Mouse (Mus musculus) adrenal gland (tissue): ENCODE measurements around the gene Siah3.

ENCODE experiments used
- intact Hi-C: fragments of 180-260 bp; cut with DNase I; formaldehyde crosslinking; loops from one replicate; pipeline ENCODE4 v1.15.1; 2025

The Siah3 gene

GRCm38 (mm10) chr14:75518899-75519298 is 63.1 kb downstream of the Siah3 start:
- intact Hi-C loops = no loop called here

- intact Hi-C loops = no loop called here
Observed at GRCm38 (mm10) chr14:75519668-75520067, 63.9 kb downstream of the Siah3 start.

GRCm38 (mm10) chr14:75524648-75525047 is 68.9 kb downstream of the Siah3 start:
- intact Hi-C loops = no loop called here

- intact Hi-C loops = no loop called here
Observed at GRCm38 (mm10) chr14:75525376-75526145, 69.8 kb downstream of the Siah3 start.

GRCm38 (mm10) chr14:75527464-75528190 is 71.8 kb downstream of the Siah3 start:
- intact Hi-C loops = no loop called here

GRCm38 (mm10) chr14:75530815-75531353 is 75.1 kb downstream of the Siah3 start:
- intact Hi-C loops = no loop called here

GRCm38 (mm10) chr14:75539205-75539604 is 83.4 kb downstream of the Siah3 start:
- intact Hi-C loops = no loop called here

- intact Hi-C loops = no loop called here
Observed at GRCm38 (mm10) chr14:75540216-75540995, 84.6 kb downstream of the Siah3 start.

- intact Hi-C loops = no loop called here
Observed at GRCm38 (mm10) chr14:75540996-75541350, 85.2 kb downstream of the Siah3 start.

GRCm38 (mm10) chr14:75541731-75542130 is 85.9 kb downstream of the Siah3 start:
- intact Hi-C loops = no loop called here

GRCm38 (mm10) chr14:75561577-75562331 is 106.0 kb downstream of the Siah3 start:
- intact Hi-C loops = no loop called here

GRCm38 (mm10) chr14:75565534-75566140 is 109.9 kb downstream of the Siah3 start:
- intact Hi-C loops = no loop called here

- intact Hi-C loops = no loop called here
Observed at GRCm38 (mm10) chr14:75566303-75566702, 110.5 kb downstream of the Siah3 start.

- intact Hi-C loops = no loop called here
Observed at GRCm38 (mm10) chr14:75579010-75579409, 123.2 kb downstream of the Siah3 start.
